Mouse (Mus musculus) lung, postnatal 36 days (tissue): ENCODE measurements around the gene Mycbp2.
A peak's percentile ranks its signal among the peaks of the same experiment; 100 is the strongest.

Source experiments
- DNase-seq: peaks from one replicate; pipeline ENCODE4 v3.0.0; 2022; ENCODE audit warnings: mixed read lengths

Gene Mycbp2

GRCm38 (mm10) chr14:103346729-103347505 is at the start of gene Mycbp2:
Gene Mycbp2, minus strand, starts transcription at chr14:103346814.
- DNase-seq = peak; percentile 99

- no peak for DNase-seq
Measured at GRCm38 (mm10) chr14:103392391-103392790, 45.8 kb upstream of the Mycbp2 start.

GRCm38 (mm10) chr14:103387431-103387830 is 40.8 kb upstream of the Mycbp2 start:
- no peak for DNase-seq

GRCm38 (mm10) chr14:103386871-103387270 is 40.3 kb upstream of the Mycbp2 start:
- DNase-seq = no peak

- no peak for DNase-seq
Measured at GRCm38 (mm10) chr14:103385084-103385610, 38.5 kb upstream of the Mycbp2 start.

GRCm38 (mm10) chr14:103378703-103379102 is 32.1 kb upstream of the Mycbp2 start:
- DNase-seq = no peak

GRCm38 (mm10) chr14:103376765-103377164 is 30.2 kb upstream of the Mycbp2 start:
- peak; percentile 6 for DNase-seq

- no peak for DNase-seq
Measured at GRCm38 (mm10) chr14:103375523-103375922, 28.9 kb upstream of the Mycbp2 start.

- no peak for DNase-seq
Measured at GRCm38 (mm10) chr14:103363199-103363598, 16.6 kb upstream of the Mycbp2 start.

GRCm38 (mm10) chr14:103356066-103356465 is 9.5 kb upstream of the Mycbp2 start:
- no peak for DNase-seq

GRCm38 (mm10) chr14:103354396-103355352 is 8.1 kb upstream of the Mycbp2 start:
- no peak for DNase-seq

- peak; percentile 54 for DNase-seq
Measured at GRCm38 (mm10) chr14:103345858-103346728, 521 bp downstream of the Mycbp2 start.

GRCm38 (mm10) chr14:103345486-103345857 is 1.1 kb downstream of the Mycbp2 start:
- no peak for DNase-seq

GRCm38 (mm10) chr14:103345011-103345410 is 1.6 kb downstream of the Mycbp2 start:
- DNase-seq = no peak

GRCm38 (mm10) chr14:103343791-103344190 is 2.8 kb downstream of the Mycbp2 start:
- DNase-seq = no peak

- DNase-seq = no peak
Measured at GRCm38 (mm10) chr14:103341385-103342294, 5.0 kb downstream of the Mycbp2 start.

GRCm38 (mm10) chr14:103312926-103313325 is 33.7 kb downstream of the Mycbp2 start:
- no peak for DNase-seq

- DNase-seq = no peak
Measured at GRCm38 (mm10) chr14:103296227-103296626, 50.4 kb downstream of the Mycbp2 start.

- DNase-seq = no peak
Measured at GRCm38 (mm10) chr14:103286650-103287049, 60.0 kb downstream of the Mycbp2 start.

GRCm38 (mm10) chr14:103276667-103277066 is 69.9 kb downstream of the Mycbp2 start:
- no peak for DNase-seq

- no peak for DNase-seq
Measured at GRCm38 (mm10) chr14:103260437-103260836, 86.2 kb downstream of the Mycbp2 start.
